Mouse (Mus musculus) cerebellum, adult 18-20 months (tissue): ENCODE data around the gene B3gnt2.

Source experiments
- DNase-seq, 2 experiments: peaks; one replicate each; pipeline ENCODE4 v3.0.0; 2021

Gene B3gnt2

DNA sequence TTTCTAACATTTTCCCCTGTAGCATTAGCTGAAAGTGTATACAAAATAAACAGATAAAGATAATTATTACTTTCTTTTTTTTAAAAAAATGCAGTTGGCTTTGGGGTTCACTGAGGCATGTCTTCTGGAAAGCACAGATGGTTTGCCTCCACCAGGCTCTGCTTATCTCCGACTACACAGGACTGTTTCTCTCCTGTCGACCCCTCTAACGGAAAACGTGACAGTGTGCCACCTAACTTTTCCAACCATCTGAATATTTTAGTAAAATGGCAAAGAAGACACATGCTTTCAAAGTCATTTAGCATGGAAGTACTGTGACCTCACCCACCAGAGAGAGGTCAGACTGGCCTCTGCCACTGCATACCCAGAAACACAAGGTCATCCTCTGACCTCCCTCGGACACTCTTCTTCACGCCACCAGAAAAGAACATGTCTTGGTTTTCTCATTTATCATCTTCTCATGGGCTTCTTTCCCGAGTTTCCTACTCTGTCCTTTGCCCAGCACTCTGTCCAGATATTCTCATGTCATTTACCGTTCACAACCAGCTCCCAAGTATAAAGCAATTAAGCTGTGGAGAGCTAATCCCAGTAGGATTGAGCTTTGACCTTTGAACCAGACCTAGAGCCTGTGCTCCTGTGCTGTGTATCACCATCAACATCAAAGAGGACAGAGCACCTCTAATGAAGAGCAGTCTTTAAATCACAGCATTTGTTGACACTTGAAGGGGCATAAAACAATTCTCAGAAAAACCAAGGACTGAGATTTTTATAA, 13.6 kb downstream of the B3gnt2 start:
- DNase-seq: no peak

DNA sequence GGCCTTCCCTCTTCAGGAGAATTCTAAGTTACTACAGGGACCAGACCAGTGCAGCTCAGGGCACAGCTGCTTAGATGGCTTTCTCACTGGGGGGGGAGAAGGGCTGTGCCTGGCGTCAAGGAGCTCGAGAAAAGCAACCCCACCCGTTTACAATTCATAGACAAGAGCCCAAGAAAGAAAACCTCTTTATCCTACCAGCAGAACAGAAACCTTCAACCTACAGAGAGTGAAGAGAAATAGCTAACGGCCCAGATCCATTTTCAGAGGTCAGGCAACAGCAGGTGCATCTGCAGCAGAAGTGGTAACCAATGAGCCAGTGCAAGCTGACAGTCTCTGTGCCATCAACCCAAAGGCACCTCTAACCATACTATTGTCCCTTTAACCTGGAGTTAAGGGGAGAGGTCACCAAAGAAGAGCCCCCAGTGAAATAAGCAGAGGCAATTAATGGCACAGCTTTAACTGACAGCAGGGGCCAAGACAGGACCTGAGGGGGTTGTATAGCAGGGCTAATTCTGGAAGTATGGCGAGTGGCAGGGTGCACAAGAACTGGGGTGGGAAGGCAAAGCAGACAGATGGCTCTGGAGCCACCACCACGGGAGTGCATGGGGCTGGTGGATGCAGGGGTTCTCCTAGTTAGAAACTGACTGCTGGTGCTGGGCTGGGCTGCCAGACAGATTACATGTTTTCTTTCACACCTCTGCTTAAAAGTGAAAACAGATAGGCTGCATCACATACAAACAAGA, 14.5 kb downstream of the B3gnt2 start:
- no peak for DNase-seq

DNA sequence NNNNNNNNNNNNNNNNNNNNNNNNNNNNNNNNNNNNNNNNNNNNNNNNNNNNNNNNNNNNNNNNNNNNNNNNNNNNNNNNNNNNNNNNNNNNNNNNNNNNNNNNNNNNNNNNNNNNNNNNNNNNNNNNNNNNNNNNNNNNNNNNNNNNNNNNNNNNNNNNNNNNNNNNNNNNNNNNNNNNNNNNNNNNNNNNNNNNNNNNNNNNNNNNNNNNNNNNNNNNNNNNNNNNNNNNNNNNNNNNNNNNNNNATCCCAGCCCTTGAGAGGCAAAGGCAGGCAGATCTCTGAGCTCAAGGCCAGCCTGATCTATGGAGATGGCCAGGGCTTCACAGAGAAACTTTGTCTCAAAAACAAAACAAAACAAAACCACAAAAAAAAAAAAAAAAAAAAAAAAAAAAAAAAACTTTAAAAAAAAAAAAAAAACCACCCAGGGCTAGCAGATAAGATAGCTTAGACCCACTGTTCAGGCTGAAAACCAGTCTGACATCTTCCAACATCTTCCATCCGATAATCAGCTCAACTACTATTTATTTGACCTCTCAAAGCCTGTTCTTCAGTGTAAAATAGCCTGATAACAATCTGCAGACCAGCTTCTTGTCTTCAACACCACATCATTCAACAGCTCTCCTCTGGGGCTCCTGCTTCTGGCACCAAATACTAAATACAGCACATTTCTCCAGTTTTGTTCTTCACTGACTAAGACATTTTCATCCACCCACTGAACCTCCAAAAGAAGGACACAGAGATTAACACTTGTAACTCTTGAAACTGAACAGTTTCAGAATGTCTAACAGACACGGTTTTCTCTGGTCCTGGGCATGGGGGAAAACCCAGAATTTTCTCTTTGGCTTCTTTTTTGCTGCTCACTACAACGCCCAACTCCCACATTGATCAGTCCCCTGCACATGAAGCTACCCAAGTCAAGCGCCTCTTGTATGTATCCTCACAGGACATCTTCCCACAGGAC, 15.7 kb downstream of the B3gnt2 start:
- no peak for DNase-seq

DNA sequence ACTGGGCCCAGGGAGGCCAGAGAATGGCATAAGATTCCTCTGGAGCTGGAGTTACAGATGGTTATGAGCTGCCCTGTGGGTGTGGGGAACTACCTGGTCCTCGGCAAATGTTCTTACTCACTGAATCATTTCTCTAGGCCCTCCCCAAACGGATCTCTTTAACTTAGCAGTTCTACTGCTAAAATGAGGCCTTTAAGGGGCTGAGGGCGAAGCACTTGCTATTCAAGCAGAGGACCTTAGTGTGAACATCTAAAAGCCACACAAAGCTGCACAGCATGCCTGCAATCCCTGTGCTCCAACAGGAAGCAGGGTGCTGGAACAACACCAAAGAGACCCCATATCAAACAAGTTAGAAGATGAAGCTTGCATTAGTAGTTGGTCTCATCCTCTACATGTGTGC, 21.3 kb downstream of the B3gnt2 start:
- DNase-seq: no peak

DNA sequence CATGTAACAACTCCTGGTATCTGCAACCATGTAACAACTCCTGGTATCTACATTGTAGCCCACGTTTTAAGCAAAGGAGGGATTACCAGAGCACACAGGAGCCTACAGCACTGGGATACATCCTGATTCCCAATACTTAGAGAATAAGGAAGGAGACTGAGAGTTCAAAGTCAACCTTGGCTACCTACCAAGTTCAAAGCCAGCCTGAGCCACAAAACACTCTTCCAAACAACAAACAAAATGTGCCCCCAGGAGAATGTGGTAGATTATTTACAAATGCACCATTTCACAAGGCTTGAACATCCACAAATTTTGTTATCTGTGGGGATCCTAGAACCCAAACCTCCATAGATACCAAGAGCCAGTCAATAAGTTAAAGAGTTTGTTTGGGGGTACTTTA, 22.4 kb downstream of the B3gnt2 start:
- no peak for DNase-seq

DNA sequence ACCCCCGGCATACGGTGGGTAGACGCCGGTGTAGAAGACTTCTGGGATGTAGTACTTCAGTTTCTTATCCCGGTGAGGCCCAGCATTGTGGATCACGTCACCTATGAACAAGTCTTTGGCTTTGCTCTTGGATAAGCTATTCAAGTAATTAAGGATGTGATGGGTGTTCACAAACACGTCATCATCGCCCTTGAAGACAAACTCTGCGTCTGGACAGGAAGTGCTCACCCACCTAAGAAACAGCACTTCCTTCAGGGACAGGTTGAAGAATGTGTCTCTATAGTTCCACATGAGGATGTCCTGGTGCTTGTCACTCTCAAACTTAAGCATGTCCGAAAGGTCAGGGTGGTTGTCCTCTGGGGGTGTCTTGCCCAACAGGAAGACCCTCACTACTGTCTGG, 24.5 kb downstream of the B3gnt2 start:
- DNase-seq: no peak

DNA sequence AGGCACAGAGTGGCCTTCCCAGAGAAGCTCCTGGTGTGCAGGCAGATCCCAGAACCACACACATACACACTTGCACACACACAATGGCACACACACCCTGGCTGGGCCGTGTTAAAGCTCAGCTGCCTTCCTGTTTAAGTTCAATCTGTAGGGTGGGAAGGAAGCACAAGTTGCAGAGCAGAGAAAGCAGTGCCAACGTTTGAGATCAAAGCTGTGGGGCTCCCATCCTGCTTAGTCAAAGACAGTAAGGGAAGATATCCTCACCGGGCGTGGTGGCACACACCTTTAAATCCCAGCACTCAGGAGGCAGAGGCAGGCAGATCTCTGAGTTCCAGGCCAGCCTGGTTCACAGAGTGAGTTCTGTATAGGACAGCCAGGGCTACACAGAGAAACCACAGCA, 28.2 kb downstream of the B3gnt2 start:
- DNase-seq: no peak

DNA sequence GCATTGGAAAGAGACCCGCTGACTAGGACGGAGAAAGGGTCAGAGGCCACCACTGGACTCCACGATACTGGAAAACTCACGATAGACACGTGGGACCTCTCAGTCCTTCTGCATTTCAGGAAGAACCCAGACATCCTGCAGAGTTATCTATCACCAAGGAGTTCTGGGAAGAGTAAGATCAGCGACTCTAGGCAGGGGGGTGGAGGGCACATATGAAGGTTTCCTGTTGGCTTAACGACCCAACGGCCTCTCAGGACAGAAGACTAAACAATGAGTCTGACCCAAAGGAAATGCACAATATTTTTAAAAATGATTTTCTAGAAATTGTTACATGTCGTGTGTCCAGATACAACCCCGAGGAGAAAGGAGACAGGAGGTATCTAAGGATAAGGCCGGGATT, 28.8 kb downstream of the B3gnt2 start:
- DNase-seq: no peak

DNA sequence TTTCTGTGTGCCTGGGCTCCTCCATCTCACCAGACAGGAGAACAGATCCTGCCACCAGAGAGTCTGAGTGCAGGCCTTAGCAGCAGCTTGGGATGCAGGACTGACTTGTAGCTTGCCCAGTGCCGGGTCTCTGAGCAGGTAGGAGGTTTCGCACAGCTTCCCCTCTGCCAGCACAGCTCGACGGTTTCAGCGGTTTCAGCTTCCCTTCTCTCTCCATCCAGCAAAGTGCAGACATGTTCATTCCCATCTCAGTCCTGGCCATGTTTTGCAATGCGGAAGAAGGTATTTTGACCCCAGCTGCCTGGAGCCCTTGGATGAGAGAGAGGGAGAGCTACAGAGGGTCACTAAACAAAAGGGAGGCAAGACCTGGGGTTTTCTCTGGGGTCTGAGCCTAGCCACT, 30.1 kb downstream of the B3gnt2 start:
- DNase-seq: no peak

DNA sequence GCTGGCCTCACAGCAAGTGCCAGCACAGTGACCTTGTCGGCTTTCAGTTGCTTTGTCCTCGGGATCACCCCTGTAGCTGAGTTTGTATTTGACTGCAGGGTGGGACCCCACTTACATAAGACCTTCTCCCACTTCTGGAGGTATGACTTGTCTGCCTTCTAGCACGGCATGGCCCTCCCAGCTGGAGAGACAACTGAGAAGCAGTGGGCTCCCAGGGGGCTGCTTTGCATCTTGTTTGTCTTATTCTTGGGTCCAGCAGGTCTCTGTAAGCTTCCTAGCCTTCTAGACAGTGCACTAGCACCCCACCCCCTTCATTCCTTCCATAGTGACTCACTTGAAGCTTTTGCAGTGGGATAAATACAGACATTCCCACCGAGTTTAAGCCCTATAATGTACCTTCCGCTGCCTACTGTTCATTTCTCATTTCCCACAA, 30.6 kb downstream of the B3gnt2 start:
- DNase-seq: no peak

DNA sequence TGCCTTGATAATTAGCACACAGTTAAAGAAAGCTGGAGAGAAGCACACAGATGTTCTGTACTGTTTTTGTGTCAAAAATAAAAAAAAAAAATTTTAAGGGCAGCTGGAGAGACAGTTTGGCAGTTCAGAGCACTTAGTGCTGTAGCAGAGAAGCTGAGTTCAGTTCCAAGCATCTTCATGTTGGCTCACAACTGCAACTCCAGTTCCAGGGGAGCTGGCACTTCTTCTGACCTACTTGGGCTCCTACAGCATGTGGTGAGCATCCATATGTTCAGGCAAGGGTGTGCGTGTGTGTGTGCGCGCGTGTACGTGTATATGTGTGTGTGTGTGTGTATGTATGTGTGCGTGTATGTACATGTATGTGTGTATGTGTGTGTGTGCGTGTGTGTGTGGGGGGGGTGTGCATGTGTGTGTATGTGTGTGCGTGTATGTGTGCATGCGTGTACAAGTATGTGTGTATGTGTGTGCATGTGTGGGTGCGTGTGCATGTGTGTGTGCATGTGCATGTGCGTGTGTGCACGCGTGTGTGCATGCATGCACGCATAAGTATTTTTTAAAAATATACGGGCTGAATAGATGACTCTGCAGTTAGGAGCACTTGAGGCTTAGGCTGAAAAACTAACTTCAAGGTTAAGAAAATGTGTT, 31.7 kb downstream of the B3gnt2 start:
- DNase-seq: no peak

DNA sequence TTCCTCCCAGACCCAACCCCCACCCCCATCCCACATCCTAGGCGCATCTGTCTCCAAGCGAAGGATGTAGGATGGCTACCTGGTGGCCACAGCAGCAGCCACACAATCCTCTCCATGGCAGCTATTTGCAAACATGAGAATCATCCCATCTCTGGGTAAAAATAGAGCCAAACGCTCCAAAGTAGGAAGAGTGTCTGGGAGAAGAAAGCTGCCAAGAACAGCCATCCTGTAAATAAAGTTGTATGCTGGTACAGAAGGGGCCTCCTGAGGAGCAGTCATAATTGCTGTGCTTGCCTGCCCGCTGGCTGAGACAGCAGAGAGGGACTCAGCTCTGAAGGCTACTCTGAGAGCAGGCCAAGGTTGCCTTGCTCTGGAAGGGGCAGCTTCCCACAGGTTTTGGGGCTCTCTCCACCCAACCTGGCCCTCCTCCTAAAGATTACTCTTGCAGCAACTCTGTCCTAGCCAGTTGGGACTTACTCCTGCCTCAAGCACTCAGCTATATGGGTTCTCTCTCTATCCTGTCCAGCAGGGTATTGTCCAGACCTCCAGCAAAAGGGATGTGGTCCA, 33.2 kb downstream of the B3gnt2 start:
- DNase-seq: no peak

DNA sequence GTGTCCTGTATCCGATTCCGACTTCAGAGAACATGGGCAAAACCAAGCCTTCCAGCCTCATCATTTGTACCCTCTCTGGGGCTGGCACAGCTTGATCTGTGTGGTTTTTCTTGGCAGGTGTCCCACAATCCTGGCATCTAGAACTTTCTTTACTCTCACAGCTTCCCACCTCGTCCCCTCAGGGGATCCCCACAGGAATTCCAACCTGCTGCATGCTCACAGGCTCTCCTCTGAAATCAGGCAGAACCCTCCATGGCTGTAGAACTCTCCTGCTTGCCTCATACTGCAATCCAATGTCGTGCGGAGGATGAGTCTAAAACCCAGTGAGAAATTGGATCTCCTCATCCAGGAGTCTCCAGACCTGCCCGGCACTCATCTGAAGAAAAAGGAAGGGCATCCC, 34.1 kb downstream of the B3gnt2 start:
- DNase-seq: no peak

DNA sequence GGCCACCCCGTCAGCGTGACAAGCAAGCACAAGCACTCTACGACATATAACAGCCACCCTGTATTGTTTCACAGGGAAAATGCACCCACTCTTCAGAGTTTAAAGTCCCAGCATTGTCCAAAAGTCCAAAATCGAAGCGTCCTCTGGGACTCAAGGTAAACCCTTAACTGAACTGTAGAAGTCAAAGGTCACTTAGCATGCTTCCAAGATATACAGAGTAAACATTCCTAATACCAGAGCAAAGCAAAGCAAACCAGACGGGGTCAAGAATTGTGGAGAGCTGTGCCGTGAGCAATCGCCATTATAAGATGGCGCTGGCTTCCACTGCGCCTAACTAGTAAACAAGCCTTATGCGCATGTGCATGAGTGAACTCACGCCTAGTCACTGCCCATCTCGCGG, 34.7 kb downstream of the B3gnt2 start:
- no peak for DNase-seq

DNA sequence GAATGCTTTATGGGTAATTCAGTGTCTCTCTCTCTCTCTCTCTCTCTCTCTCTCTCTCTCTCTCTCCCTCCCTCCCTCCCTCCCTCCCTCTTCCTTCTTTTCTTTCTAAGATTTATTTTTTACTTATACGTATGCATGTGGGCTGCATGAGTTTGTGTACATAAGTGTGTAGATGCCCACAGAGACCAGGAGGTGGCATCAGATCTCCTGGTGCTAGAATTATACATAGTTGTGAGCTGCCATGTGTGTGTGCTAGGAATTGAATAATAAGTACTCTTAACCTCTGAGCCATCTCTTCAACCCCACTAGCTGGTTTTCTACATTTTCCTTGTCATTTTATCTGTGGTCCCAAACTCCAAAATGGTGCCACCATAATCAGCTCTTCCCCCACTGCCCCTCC, 35.2 kb downstream of the B3gnt2 start:
- no peak for DNase-seq

DNA sequence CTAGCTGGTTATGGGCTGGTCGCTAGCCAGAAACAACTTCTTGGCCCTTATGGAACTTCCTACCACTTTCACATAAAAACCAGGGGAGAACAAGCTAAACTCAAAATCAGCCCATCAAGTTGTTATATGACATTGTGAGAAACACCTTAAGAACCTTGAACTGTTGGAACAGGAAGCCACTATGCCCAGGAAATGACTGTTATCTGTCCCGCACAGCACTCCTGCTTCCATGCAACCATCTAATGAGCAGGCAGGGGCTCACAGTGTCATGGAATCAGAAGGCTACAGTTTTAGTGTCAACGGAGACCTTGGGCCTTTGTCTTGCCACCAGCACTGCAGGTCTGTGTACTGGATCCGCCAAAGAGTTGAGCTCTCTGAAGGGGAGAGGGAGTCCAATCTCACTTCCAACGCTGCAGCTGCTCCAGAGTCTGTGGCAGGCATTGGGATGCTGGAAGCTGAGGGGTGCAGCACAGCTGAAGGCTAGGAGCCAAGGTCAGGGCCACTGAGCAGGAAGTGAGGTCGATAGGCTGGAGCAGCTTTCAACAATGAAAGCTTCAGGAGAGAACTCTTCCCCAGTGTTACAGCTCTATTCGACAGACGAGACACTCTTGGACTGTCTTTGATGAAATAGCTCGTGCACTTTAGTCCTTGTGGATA, 36.6 kb downstream of the B3gnt2 start:
- DNase-seq: no peak

DNA sequence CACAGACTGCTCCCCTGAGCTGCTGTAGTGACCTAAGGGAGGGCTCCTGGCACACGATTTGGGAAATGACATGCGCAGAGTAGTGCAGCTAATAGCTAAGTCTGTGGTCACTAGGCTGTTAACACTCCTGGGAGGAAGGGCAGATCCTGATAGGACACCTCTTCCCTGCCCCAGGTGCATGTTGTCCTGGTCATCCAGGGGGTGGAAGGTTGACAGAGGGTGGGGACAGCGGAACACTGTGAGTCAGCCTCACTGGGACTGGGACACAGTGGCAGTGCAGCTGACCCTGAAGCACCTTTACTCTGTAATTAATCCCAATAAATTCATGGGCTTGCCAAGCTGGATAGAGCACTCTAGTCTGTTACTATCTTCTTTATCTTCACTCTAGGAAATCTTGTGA, 39.5 kb downstream of the B3gnt2 start:
- no peak for DNase-seq

DNA sequence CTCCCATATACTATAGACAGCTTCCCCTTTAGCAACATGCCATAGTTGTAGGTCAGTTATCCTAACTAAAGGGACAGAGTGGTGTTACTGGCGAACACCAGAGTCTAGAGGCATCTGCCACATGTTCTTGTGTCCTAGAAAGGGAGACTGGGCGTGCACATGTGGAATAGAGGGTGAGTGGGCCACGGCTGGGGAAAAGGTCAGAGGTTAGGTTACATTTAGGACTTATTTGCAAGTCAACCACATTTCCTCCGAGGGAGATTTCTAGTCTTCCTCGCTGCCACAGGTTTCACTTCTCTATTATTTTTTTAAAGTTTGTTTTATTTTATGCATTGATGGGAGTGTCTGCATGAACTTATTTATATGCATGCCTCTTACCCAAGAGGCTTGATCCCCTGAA, 42.4 kb downstream of the B3gnt2 start:
- no peak for DNase-seq

DNA sequence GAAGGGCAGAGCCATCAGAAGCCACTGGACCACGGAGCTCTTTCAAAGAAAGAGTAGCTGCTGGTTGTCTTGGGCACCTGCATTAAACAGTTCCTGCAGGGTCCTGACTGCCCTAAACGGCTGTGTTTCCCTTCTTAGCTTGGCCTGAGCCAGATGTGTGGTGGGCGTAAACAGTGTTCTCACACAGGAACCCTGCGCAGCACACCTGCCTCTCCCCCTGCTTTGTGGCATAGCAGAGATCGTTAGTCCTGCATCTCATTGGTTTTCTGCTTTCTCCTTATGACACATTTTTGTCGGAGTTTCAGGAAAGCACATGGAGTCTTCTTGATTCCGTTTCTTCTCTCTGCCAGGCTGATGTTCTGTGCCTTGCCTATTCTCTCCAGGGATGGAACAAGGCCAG, 44.9 kb downstream of the B3gnt2 start:
- DNase-seq: no peak

DNA sequence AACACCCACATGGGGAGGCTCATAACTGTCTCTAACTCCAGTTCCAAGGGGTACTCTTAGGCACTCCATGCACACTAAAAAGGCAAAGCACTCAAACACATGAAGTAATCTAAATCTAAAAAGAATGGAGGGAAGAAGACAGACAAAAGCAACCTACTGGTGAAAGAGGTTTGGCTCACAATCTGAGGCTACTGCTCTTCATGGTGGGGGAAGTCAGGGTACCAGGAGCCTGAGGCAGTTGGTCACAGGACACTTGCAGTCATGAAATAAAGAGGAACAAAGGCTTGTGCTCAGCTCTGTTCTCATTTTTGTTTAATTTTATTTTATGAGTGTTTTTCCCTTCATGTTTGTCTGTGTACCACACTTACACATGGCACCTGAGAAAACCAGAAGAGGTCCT, 45.6 kb downstream of the B3gnt2 start:
- DNase-seq: no peak

DNA sequence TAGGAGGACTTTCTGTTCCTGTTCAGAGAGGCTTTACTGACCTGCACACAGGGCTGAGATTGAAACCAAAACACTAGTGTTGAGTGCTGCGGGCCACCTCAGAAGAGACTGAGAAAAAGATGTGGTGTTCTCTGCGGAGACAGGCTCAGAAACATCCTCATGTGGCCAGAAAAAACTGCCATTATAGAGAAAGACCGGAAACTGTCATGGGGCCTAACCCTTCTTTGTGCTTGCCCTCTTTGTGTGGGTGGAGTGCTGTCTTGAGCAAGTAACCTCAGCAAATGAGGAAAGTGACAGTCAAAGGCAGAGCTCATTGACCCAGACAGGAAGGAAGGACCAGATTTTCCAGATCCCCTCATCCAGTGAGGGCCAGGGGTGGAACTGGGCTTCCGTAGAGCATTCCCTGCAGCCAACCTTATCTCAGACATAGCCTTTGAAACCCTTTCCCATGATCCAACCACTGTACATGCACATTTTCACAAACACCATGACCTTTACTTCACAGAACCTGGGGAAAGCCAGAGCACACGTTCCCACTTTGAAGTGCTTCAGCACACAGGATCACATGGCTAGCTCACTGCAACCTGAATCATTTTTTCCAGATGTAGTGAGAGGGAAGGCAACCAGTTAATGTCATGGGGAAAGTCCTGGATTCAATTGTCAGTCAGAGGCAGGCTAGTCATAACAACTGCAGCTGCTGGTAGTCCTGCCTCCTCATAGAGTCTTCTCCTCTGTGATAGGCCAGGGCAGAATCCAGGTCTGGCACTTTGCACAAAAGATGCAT, 46.6 kb downstream of the B3gnt2 start:
- DNase-seq: no peak
